Mouse (Mus musculus): ENCODE results near the gene Drc3. TPM values are rescaled to one million over a fixed set of nuclear protein-coding genes. Genes with fewer than 3 reads are reported as not detected.

Gene Drc3
- polyA plus RNA-seq, 1 experiment from 2014 or later: 16.8 TPM

GRCm38 (mm10) chr11:60396546-60396945 lies 43.4 kb downstream of the Drc3 start:
- no peak overlapping the region for H3K4me3 ChIP-seq (ENCODE audit: low read depth, low read length)
- no peak overlapping the region for H3K27ac ChIP-seq (ENCODE audit: low read length)
- TF ChIP-seq EP300 (IDR thresholded peaks at IDR 0.05) (no peak), CTCF (IDR thresholded peaks at IDR 0.05) (no peak)
- H3K27me3 ChIP-seq (replicated peaks; ENCODE audit: insufficient read depth, low read length): no peaks in the 10 kb centered on the region
- H3K9me3 ChIP-seq (ENCODE audit: low read length): no peaks in the 10 kb centered on the region
- WGBS: 47% methylated on average over 6 of the region's 6 CpGs
- 0 out of 2 replicates have a peak, but pooled peaks cover 6% of the 10 kb centered on the region for H3K36me3 ChIP-seq (ENCODE audit: insufficient read depth, low read length)
- H3K4me1 ChIP-seq (ENCODE audit: insufficient read depth, low read depth, low read length): no peaks in the 10 kb centered on the region
- ATAC-seq (0 out of 2 replicates have a peak, but pooled peaks have one; percentile 32), DNase-seq (ENCODE audit: low spot score) (no peak)
- no peak overlapping the region for H3K9ac ChIP-seq (replicated peaks; ENCODE audit: low read depth)
- no peak overlapping the region for H3K4me2 ChIP-seq (replicated peaks; ENCODE audit: low read depth, low read length)

GRCm38 (mm10) chr11:60397172-60397571 lies 44.0 kb downstream of the Drc3 start:
- no peak for TF ChIP-seq EP300 (IDR thresholded peaks at IDR 0.05)
- ATAC-seq (no peak), DNase-seq (ENCODE audit: low spot score) (no peak)
- Histone ChIP-seq H3K9me3 (ENCODE audit: low read length) (no peaks in the 10 kb centered on the region), H3K36me3 (ENCODE audit: insufficient read depth, low read length) (0 out of 2 replicates have a peak, but pooled peaks cover 12% of the 10 kb centered on the region), H3K4me1 (ENCODE audit: insufficient read depth, low read depth, low read length) (no peaks in the 10 kb centered on the region), H3K9ac (replicated peaks; ENCODE audit: low read depth) (no peak overlapping the region), H3K27ac (ENCODE audit: low read length) (no peak overlapping the region), H3K27me3 (replicated peaks; ENCODE audit: insufficient read depth, low read length) (no peaks in the 10 kb centered on the region), H3K4me3 (ENCODE audit: low read depth, low read length) (no peak overlapping the region), H3K4me2 (replicated peaks; ENCODE audit: low read depth, low read length) (no peak overlapping the region)
- 92% methylated on average over 2 of the region's 2 CpGs for WGBS

GRCm38 (mm10) chr11:60406606-60407005 lies 53.5 kb downstream of the Drc3 start:
- peaks cover 31% of the 10 kb centered on the region; the same call in 1 of the 2 replicates for H3K36me3 ChIP-seq (ENCODE audit: insufficient read depth, low read length)
- WGBS: 100% methylated on average over 1 of the region's 1 CpGs
- no peak for ATAC-seq

GRCm38 (mm10) chr11:60412173-60412572 lies 59.0 kb downstream of the Drc3 start:
- TF ChIP-seq EP300 (IDR thresholded peaks at IDR 0.05) (no peak), CTCF (IDR thresholded peaks at IDR 0.05) (peak; percentile 74)
- peaks cover 4% of the 10 kb centered on the region; the same call in 1 of the 2 replicates for H3K36me3 ChIP-seq (ENCODE audit: insufficient read depth, low read length)
- no peaks in the 10 kb centered on the region for H3K4me1 ChIP-seq (ENCODE audit: insufficient read depth, low read depth, low read length)
- H3K4me3 ChIP-seq (ENCODE audit: low read depth, low read length): no peak overlapping the region
- H3K4me2 ChIP-seq (replicated peaks; ENCODE audit: low read depth, low read length): no peak overlapping the region
- H3K9ac ChIP-seq (replicated peaks; ENCODE audit: low read depth): no peak overlapping the region
- DNase-seq (ENCODE audit: low spot score): peak; percentile 87
- H3K27ac ChIP-seq (ENCODE audit: low read length): no peak overlapping the region
- no peak for ATAC-seq
- no peaks in the 10 kb centered on the region for H3K27me3 ChIP-seq (replicated peaks; ENCODE audit: insufficient read depth, low read length)
- WGBS: 3% methylated on average over 3 of the region's 3 CpGs
- H3K9me3 ChIP-seq (ENCODE audit: low read length): no peaks in the 10 kb centered on the region

More at GRCm38 (mm10) chr11:60406606-60407005, 53.5 kb downstream of the Drc3 start:
- Histone ChIP-seq H3K27ac (ENCODE audit: low read length) (no peak overlapping the region), H3K4me3 (ENCODE audit: low read depth, low read length) (no peak overlapping the region), H3K27me3 (replicated peaks; ENCODE audit: insufficient read depth, low read length) (no peaks in the 10 kb centered on the region), H3K9me3 (ENCODE audit: low read length) (no peaks in the 10 kb centered on the region), H3K4me2 (replicated peaks; ENCODE audit: low read depth, low read length) (no peak overlapping the region), H3K4me1 (ENCODE audit: insufficient read depth, low read depth, low read length) (no peaks in the 10 kb centered on the region), H3K9ac (replicated peaks; ENCODE audit: low read depth) (no peak overlapping the region)
- TF ChIP-seq CTCF (IDR thresholded peaks at IDR 0.05) (no peak), EP300 (IDR thresholded peaks at IDR 0.05) (no peak)
- DNase-seq (ENCODE audit: low spot score): no peak

DNA sequence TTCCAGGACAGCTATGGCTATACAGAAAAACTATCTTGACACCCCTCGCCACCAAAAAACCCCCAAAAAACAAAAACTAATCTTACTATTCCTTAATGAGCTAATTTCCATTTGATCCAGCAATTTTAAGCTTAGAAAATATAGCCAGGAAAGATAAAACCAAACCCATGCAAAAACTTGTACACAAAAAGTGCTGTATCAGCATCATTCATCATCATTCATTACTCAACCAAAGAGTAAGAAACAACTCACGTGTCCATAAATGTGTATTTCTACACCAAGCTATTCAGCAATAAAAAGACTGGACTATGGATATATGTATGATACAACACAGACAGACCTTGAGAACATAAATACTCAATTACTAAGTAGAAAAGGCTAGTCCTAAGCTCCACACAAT lies 59.8 kb downstream of the Drc3 start:
- Histone ChIP-seq H3K4me2 (replicated peaks; ENCODE audit: low read depth, low read length) (no peak overlapping the region), H3K27ac (ENCODE audit: low read length) (no peak overlapping the region), H3K4me3 (ENCODE audit: low read depth, low read length) (no peak overlapping the region), H3K9ac (replicated peaks; ENCODE audit: low read depth) (no peak overlapping the region), H3K27me3 (replicated peaks; ENCODE audit: insufficient read depth, low read length) (no peaks in the 10 kb centered on the region), H3K36me3 (ENCODE audit: insufficient read depth, low read length) (0 out of 2 replicates have a peak, but pooled peaks cover 4% of the 10 kb centered on the region), H3K4me1 (ENCODE audit: insufficient read depth, low read depth, low read length) (no peaks in the 10 kb centered on the region), H3K9me3 (ENCODE audit: low read length) (no peaks in the 10 kb centered on the region)
- ATAC-seq: no peak
- WGBS: 88% methylated on average over 2 of the region's 2 CpGs
- DNase-seq (ENCODE audit: low spot score): no peak
- TF ChIP-seq CTCF (IDR thresholded peaks at IDR 0.05) (no peak), EP300 (IDR thresholded peaks at IDR 0.05) (no peak)

- Histone ChIP-seq H3K4me3 (ENCODE audit: low read depth, low read length) (peak overlapping the region; percentile 87), H3K4me1 (ENCODE audit: insufficient read depth, low read depth, low read length) (peaks cover 9% of the 10 kb centered on the region; the same call in 1 of the 2 replicates), H3K36me3 (ENCODE audit: insufficient read depth, low read length) (no peaks in the 10 kb centered on the region), H3K9ac (replicated peaks; ENCODE audit: low read depth) (peak overlapping the region; percentile 63), H3K27me3 (replicated peaks; ENCODE audit: insufficient read depth, low read length) (no peaks in the 10 kb centered on the region), H3K9me3 (ENCODE audit: low read length) (no peaks in the 10 kb centered on the region), H3K4me2 (replicated peaks; ENCODE audit: low read depth, low read length) (peak overlapping the region; percentile 75), H3K27ac (ENCODE audit: low read length) (peak overlapping the region; percentile 81)
- TF ChIP-seq EP300 (IDR thresholded peaks at IDR 0.05) (no peak), CTCF (IDR thresholded peaks at IDR 0.05) (no peak)
- WGBS: under 1% methylated on average over 21 of the region's 21 CpGs
- ATAC-seq (peak; percentile 41), DNase-seq (ENCODE audit: low spot score) (peak; percentile 71)
Measured at GRCm38 (mm10) chr11:60416590-60416962, 63.4 kb downstream of the Drc3 start.
